Mouse (Mus musculus): Measurements from ENCODE around the gene Wscd1. TPM values are rescaled to one million over a fixed set of nuclear protein-coding genes. Genes with fewer than 3 reads are reported as not detected.

The Wscd1 gene
- polyA plus RNA-seq, 1 experiment from 2014 or later, result 47.7 TPM

DNA sequence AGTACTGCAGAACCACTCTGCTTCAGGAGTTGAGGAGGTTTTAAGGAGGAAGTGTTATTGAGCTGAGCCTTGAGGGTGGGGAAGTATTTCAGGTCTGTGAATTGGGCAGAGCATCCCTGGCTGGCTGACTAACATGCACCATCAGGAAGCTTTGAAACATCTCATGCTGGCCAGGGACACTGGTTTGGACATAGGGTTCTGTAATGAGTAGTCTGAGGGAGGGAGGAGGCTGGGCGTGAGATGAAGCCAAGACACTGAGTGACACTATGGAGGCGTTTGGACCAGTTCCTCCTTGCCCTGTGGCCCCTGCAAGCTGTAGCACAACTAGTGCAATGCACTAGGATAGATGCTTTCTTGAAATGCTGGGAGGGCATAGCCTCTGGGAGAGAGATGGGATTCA lies 5.4 kb downstream of the Wscd1 start:
- Histone ChIP-seq H3K4me2 (peak overlapping the region; percentile 1; the same call in 1 of the 2 replicates), H3K27me3 (no peaks in the 10 kb centered on the region), H3K27ac (no peak overlapping the region), H3K9me3 (replicated peaks) (no peaks in the 10 kb centered on the region), H3K36me3 (ENCODE audit: poor library complexity, severe bottlenecking) (peaks cover 7% of the 10 kb centered on the region), H3K4me1 (peaks cover 88% of the 10 kb centered on the region), H3K9ac (no peak overlapping the region), H3K4me3 (no peak overlapping the region)
- no peak for ATAC-seq
- 55% methylated on average over 2 of the region's 2 CpGs for WGBS

- peaks cover 84% of the 10 kb centered on the region for H3K4me1 ChIP-seq
- peak overlapping the region; percentile 87 for H3K27ac ChIP-seq
Observed at GRCm38 (mm10) chr11:71756325-71756724, 6.6 kb downstream of the Wscd1 start.

GRCm38 (mm10) chr11:71758211-71759110 lies 8.7 kb downstream of the Wscd1 start:
- no peak overlapping the region for H3K4me3 ChIP-seq
- H3K27me3 ChIP-seq, result no peaks in the 10 kb centered on the region
- no peaks in the 10 kb centered on the region for H3K9me3 ChIP-seq (replicated peaks)
- peak overlapping the region; percentile 87 for H3K27ac ChIP-seq
- peaks cover 82% of the 10 kb centered on the region for H3K4me1 ChIP-seq
- WGBS, result 8% methylated on average over 21 of the region's 21 CpGs
- ATAC-seq, result peak; percentile 93
- peaks cover 20% of the 10 kb centered on the region for H3K36me3 ChIP-seq (ENCODE audit: poor library complexity, severe bottlenecking)
- H3K9ac ChIP-seq, result peak overlapping the region; percentile 22; the same call in 1 of the 2 replicates
- H3K4me2 ChIP-seq, result peak overlapping the region; percentile 19

More at GRCm38 (mm10) chr11:71756325-71756724, 6.6 kb downstream of the Wscd1 start:
- Histone ChIP-seq H3K36me3 (ENCODE audit: poor library complexity, severe bottlenecking) (peaks cover 19% of the 10 kb centered on the region), H3K4me2 (no peak overlapping the region), H3K9me3 (replicated peaks) (no peaks in the 10 kb centered on the region), H3K4me3 (no peak overlapping the region), H3K27me3 (no peaks in the 10 kb centered on the region), H3K9ac (0 out of 2 replicates have a peak overlapping the region, but pooled peaks have one; percentile 23)
- ATAC-seq, result no peak
- WGBS, result 31% methylated on average over 3 of the region's 3 CpGs

DNA sequence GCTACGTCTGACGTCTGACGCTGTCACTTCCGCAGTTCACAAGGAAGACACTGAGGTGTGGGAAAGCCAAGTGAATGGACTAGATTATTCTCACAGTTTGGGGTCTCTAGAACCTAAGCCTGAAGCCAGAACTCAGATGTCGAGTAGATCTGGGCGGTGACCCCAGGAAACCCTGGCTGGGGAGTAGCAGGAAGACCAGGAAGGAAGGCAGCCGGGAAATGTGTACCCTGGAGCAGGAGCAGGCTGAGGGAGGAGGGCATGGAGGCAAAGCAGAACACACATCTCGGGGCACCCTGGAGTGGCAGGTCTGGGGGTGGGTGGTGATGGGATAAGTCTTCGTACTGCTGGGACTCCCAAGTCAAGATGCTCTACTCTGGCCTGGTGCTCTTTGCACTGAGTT lies 11.3 kb downstream of the Wscd1 start:
- no peaks in the 10 kb centered on the region for H3K27me3 ChIP-seq
- H3K9ac ChIP-seq, result no peak overlapping the region
- H3K9me3 ChIP-seq (replicated peaks), result no peaks in the 10 kb centered on the region
- no peak overlapping the region for H3K27ac ChIP-seq
- H3K36me3 ChIP-seq (ENCODE audit: poor library complexity, severe bottlenecking), result peaks cover 33% of the 10 kb centered on the region
- H3K4me1 ChIP-seq, result peaks cover 80% of the 10 kb centered on the region
- WGBS, result 86% methylated on average over 9 of the region's 9 CpGs
- H3K4me2 ChIP-seq, result no peak overlapping the region
- H3K4me3 ChIP-seq, result no peak overlapping the region
- no peak for ATAC-seq

- H3K27ac ChIP-seq, result peak overlapping the region; percentile 83
- ATAC-seq, result peak; percentile 57; the same call in 1 of the 2 replicates
- peak overlapping the region; percentile 20; the same call in 1 of the 2 replicates for H3K4me2 ChIP-seq
- H3K9ac ChIP-seq, result no peak overlapping the region
- peaks cover 59% of the 10 kb centered on the region for H3K4me1 ChIP-seq
- no peaks in the 10 kb centered on the region for H3K9me3 ChIP-seq (replicated peaks)
- H3K36me3 ChIP-seq (ENCODE audit: poor library complexity, severe bottlenecking), result peaks cover 54% of the 10 kb centered on the region
- H3K4me3 ChIP-seq, result no peak overlapping the region
- WGBS, result 5% methylated on average over 5 of the region's 5 CpGs
- H3K27me3 ChIP-seq, result no peaks in the 10 kb centered on the region
Observed at GRCm38 (mm10) chr11:71763154-71763553, 13.4 kb downstream of the Wscd1 start.

DNA sequence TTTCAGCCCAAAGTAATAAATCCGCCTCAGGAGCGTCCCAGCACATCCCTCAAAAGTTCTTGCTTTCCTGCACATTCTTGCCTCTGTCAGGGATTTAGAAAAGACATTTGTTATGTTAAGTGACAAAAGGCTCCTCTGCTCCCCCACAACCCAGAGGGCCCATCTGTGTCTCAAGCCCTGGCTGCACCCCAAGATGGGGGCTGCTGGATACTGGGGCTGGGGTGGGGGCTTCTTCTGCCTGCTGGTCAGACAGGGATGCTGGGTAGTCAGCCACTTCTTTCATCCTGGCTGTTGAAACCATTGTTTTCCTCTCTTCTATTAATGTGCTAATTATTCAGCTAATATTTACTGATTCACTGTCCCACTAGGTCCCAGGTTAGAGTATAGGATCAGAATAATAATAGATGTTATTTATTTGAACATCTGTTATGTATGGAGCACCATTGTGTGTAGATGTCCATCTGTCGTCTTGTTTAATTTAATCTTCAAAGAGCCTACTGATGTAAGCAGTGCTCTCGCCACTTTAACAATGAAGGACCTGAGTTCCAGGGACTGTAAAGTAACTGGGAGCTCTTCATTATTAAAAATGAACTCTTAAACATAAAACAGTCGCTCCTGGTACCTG lies 14.0 kb downstream of the Wscd1 start:
- peak; percentile 64 for ATAC-seq
- Histone ChIP-seq H3K27ac (peak overlapping the region; percentile 83), H3K4me1 (peaks cover 53% of the 10 kb centered on the region), H3K4me3 (no peak overlapping the region), H3K27me3 (no peaks in the 10 kb centered on the region), H3K4me2 (no peak overlapping the region), H3K36me3 (ENCODE audit: poor library complexity, severe bottlenecking) (peaks cover 60% of the 10 kb centered on the region), H3K9ac (no peak overlapping the region), H3K9me3 (replicated peaks) (no peaks in the 10 kb centered on the region)
- WGBS, result 28% methylated on average over 5 of the region's 5 CpGs

- WGBS, result 77% methylated on average over 2 of the region's 2 CpGs
- Histone ChIP-seq H3K4me3 (no peak overlapping the region), H3K9ac (no peak overlapping the region), H3K4me2 (no peak overlapping the region), H3K27ac (peak overlapping the region; percentile 52; the same call in 1 of the 2 replicates), H3K9me3 (replicated peaks) (no peaks in the 10 kb centered on the region), H3K27me3 (no peaks in the 10 kb centered on the region), H3K4me1 (peaks cover 43% of the 10 kb centered on the region), H3K36me3 (ENCODE audit: poor library complexity, severe bottlenecking) (peaks cover 67% of the 10 kb centered on the region)
- no peak for ATAC-seq
Observed at GRCm38 (mm10) chr11:71764743-71765142, 15.0 kb downstream of the Wscd1 start.

GRCm38 (mm10) chr11:71765335-71765734 lies 15.6 kb downstream of the Wscd1 start:
- Histone ChIP-seq H3K27me3 (no peaks in the 10 kb centered on the region), H3K4me2 (no peak overlapping the region), H3K36me3 (ENCODE audit: poor library complexity, severe bottlenecking) (peaks cover 67% of the 10 kb centered on the region), H3K9me3 (replicated peaks) (no peaks in the 10 kb centered on the region), H3K27ac (no peak overlapping the region), H3K4me3 (no peak overlapping the region), H3K9ac (no peak overlapping the region), H3K4me1 (peaks cover 39% of the 10 kb centered on the region)
- WGBS, result 71% methylated on average over 6 of the region's 6 CpGs
- no peak for ATAC-seq

GRCm38 (mm10) chr11:71766380-71766779 lies 16.7 kb downstream of the Wscd1 start:
- Histone ChIP-seq H3K9ac (no peak overlapping the region), H3K4me2 (no peak overlapping the region), H3K9me3 (replicated peaks) (no peaks in the 10 kb centered on the region), H3K4me3 (no peak overlapping the region), H3K36me3 (ENCODE audit: poor library complexity, severe bottlenecking) (peaks cover 63% of the 10 kb centered on the region), H3K27me3 (no peaks in the 10 kb centered on the region), H3K27ac (no peak overlapping the region), H3K4me1 (peaks cover 39% of the 10 kb centered on the region)
- ATAC-seq, result no peak
- 89% methylated on average over 1 of the region's 1 CpGs for WGBS

- H3K9me3 ChIP-seq (replicated peaks), result no peaks in the 10 kb centered on the region
- ATAC-seq, result no peak
- H3K27me3 ChIP-seq, result no peaks in the 10 kb centered on the region
- H3K4me1 ChIP-seq, result peaks cover 34% of the 10 kb centered on the region
- no peak overlapping the region for H3K4me3 ChIP-seq
- peaks cover 76% of the 10 kb centered on the region for H3K36me3 ChIP-seq (ENCODE audit: poor library complexity, severe bottlenecking)
- H3K9ac ChIP-seq, result no peak overlapping the region
- no peak overlapping the region for H3K4me2 ChIP-seq
- no peak overlapping the region for H3K27ac ChIP-seq
- 71% methylated on average over 3 of the region's 3 CpGs for WGBS
Observed at GRCm38 (mm10) chr11:71767726-71768125, 18.0 kb downstream of the Wscd1 start.

GRCm38 (mm10) chr11:71769744-71770143 lies 20.0 kb downstream of the Wscd1 start:
- Histone ChIP-seq H3K4me1 (peaks cover 29% of the 10 kb centered on the region), H3K9ac (no peak overlapping the region), H3K27ac (no peak overlapping the region), H3K27me3 (no peaks in the 10 kb centered on the region), H3K36me3 (ENCODE audit: poor library complexity, severe bottlenecking) (peaks cover 86% of the 10 kb centered on the region), H3K9me3 (replicated peaks) (no peaks in the 10 kb centered on the region), H3K4me3 (no peak overlapping the region), H3K4me2 (no peak overlapping the region)
- 68% methylated on average over 8 of the region's 8 CpGs for WGBS
- ATAC-seq, result no peak

- 60% methylated on average over 2 of the region's 2 CpGs for WGBS
- Histone ChIP-seq H3K9ac (no peak overlapping the region), H3K4me2 (no peak overlapping the region), H3K27ac (no peak overlapping the region), H3K36me3 (ENCODE audit: poor library complexity, severe bottlenecking) (peaks cover 86% of the 10 kb centered on the region), H3K9me3 (replicated peaks) (no peaks in the 10 kb centered on the region), H3K27me3 (no peaks in the 10 kb centered on the region), H3K4me1 (peaks cover 22% of the 10 kb centered on the region), H3K4me3 (no peak overlapping the region)
- no peak for ATAC-seq
Observed at GRCm38 (mm10) chr11:71770479-71770878, 20.8 kb downstream of the Wscd1 start.

Data from forebrain, embryonic 13.5 days (tissue).